ENCODE assay signal across 13 mouse cellular contexts in the genomic region with DNA sequence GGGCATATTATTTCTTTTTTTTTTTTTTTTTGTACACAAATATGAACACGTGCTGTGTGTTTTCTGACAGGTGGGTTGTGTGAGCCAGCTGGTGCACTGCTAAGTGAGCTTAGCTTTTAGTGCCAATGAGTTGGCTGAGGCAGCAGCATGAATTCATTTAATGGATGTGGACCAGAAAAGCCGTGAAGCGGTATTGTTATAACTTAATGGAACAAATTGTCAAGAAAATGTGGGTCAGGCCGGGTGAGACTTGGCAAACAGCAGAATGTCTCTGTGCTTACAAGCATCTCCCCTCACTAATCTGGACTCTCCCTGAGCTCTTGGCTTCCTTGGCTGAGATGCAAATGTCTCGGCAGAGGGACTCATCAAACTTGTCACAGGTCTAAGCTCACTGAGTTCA. TPM values are rescaled to one million over a fixed set of nuclear protein-coding genes. Genes with fewer than 3 reads are reported as not detected.
DNase-seq lines count a peak whose midpoint lies in the region; ATAC-seq lines count a peak whose summit lies in the region.
"Had no signal": no experiment of that assay in that cellular context is flagged by ENCODE, and none has a peak within 500 bp of the region (broad histone marks: within the 10 kb centered on the region; RNA-seq: fewer than 3 reads in every experiment).

No protein-coding gene starts in this region.

- DNase-seq in heart, adult 18-20 months: peak; percentile 13 to 26
- no peak for DNase-seq in heart, adult 9 months (ENCODE audit: low spot score in 2 of 2)
- peak; percentile 41 to 49 for DNase-seq in layer of hippocampus, adult 8-10 months (ENCODE audit: low spot score in 2 of 2)
- peak; percentile 33 for DNase-seq in right cerebral cortex, postnatal 25 days
- no peak for DNase-seq in liver
- DNase-seq: heart, adult 11 months; liver, postnatal 0 days had no signal

- H3K4me3 ChIP-seq in midbrain, embryonic 16.5 days (ENCODE audit: low read depth, low read length): no peak overlapping the region
- no peak overlapping the region for H3K4me3 ChIP-seq in midbrain, embryonic 13.5 days (replicated peaks)
- H3K4me3 ChIP-seq in neural tube, embryonic 15.5 days (replicated peaks): no peak overlapping the region
- H3K4me3 ChIP-seq: embryonic facial prominence, embryonic 13.5 days; left cerebral cortex, adult 2 months had no signal

- H3K4me1 ChIP-seq in midbrain, embryonic 16.5 days (ENCODE audit: control insufficient read depth, insufficient read depth, low read length): peaks cover 3% of the 10 kb centered on the region; the same call in 1 of the 2 replicates
- H3K4me1 ChIP-seq in midbrain, embryonic 13.5 days (replicated peaks): peaks cover 8% of the 10 kb centered on the region
- H3K4me1 ChIP-seq in neural tube, embryonic 15.5 days: peaks cover 24% of the 10 kb centered on the region

- H3K4me2 ChIP-seq in midbrain, embryonic 16.5 days (ENCODE audit: low read length): no peak overlapping the region
- H3K4me2 ChIP-seq in midbrain, embryonic 13.5 days (replicated peaks): no peak overlapping the region
- H3K4me2 ChIP-seq in neural tube, embryonic 15.5 days: no peak overlapping the region
- H3K4me2 ChIP-seq: embryonic facial prominence, embryonic 13.5 days had no signal

- 26% methylated on average over 5 of the region's 5 CpGs for WGBS in midbrain, embryonic 16.5 days
- WGBS in midbrain, embryonic 13.5 days: 31% methylated on average over 5 of the region's 5 CpGs
- WGBS in neural tube, embryonic 15.5 days: 28% methylated on average over 5 of the region's 5 CpGs

- H3K9me3 ChIP-seq in midbrain, embryonic 16.5 days (replicated peaks; ENCODE audit: control insufficient read depth, low read length, poor library complexity, severe bottlenecking): no peaks in the 10 kb centered on the region
- no peaks in the 10 kb centered on the region for H3K9me3 ChIP-seq in midbrain, embryonic 13.5 days
- no peaks in the 10 kb centered on the region for H3K9me3 ChIP-seq in neural tube, embryonic 15.5 days (replicated peaks)
- H3K9me3 ChIP-seq: embryonic facial prominence, embryonic 13.5 days had no signal

- 0 out of 2 replicates have a peak, but pooled peaks have one; percentile 25 for ATAC-seq in midbrain, embryonic 16.5 days
- ATAC-seq in midbrain, embryonic 13.5 days: no peak
- ATAC-seq in neural tube, embryonic 15.5 days (ENCODE audit: low FRiP score): no peak
- ATAC-seq: intestine, embryonic 16.5 days; liver, postnatal 0 days had no signal

- H3K9ac ChIP-seq in midbrain, embryonic 16.5 days (ENCODE audit: low read depth, low read length): no peak overlapping the region
- no peak overlapping the region for H3K9ac ChIP-seq in midbrain, embryonic 13.5 days (replicated peaks)
- H3K9ac ChIP-seq in neural tube, embryonic 15.5 days (replicated peaks): no peak overlapping the region
- H3K9ac ChIP-seq: embryonic facial prominence, embryonic 13.5 days; liver, postnatal 0 days had no signal

- no peaks in the 10 kb centered on the region for H3K27me3 ChIP-seq in midbrain, embryonic 16.5 days (ENCODE audit: control insufficient read depth, insufficient read depth, low read depth, low read length)
- H3K27me3 ChIP-seq in midbrain, embryonic 13.5 days: no peaks in the 10 kb centered on the region
- 0 out of 2 replicates have a peak, but pooled peaks cover 2% of the 10 kb centered on the region for H3K27me3 ChIP-seq in neural tube, embryonic 15.5 days (replicated peaks)
- H3K27me3 ChIP-seq: embryonic facial prominence, embryonic 13.5 days had no signal

- H3K36me3 ChIP-seq in midbrain, embryonic 16.5 days (ENCODE audit: control insufficient read depth, insufficient read depth, low read length): no peaks in the 10 kb centered on the region
- H3K36me3 ChIP-seq in midbrain, embryonic 13.5 days: no peaks in the 10 kb centered on the region
- H3K36me3 ChIP-seq in neural tube, embryonic 15.5 days: no peaks in the 10 kb centered on the region
- H3K36me3 ChIP-seq: embryonic facial prominence, embryonic 13.5 days had no signal

- no peak overlapping the region for H3K27ac ChIP-seq in midbrain, embryonic 16.5 days (ENCODE audit: low read length)
- H3K27ac ChIP-seq in midbrain, embryonic 13.5 days: no peak overlapping the region
- H3K27ac ChIP-seq in neural tube, embryonic 15.5 days (replicated peaks): no peak overlapping the region
- H3K27ac ChIP-seq: embryonic facial prominence, embryonic 13.5 days; left cerebral cortex, adult 2 months had no signal

RNA-seq across cellular contexts. Expression of gene Trub1, which starts 7.7 kb away (rescaled TPM):
- total RNA-seq in heart, adult 18-20 months (2021): 1 to 10 TPM; 3.9 to 5.9 TPM
- polyA plus RNA-seq in midbrain, embryonic 16.5 days (2015; fragmentation: Nextera tagmentation; extraction: Ambion mirVana): 15.5 and 17.3 TPM in 2 replicates
- 14.2 and 15.1 TPM in 2 replicates for polyA plus RNA-seq in midbrain, embryonic 13.5 days (2015; fragmentation: Nextera tagmentation; extraction: Ambion mirVana)
- 10 to 100 TPM; 17.3 to 18.5 (median 17.9) TPM for total RNA-seq in layer of hippocampus, adult 8-10 months (2022)
- polyA plus RNA-seq in neural tube, embryonic 15.5 days (2015; fragmentation: Nextera tagmentation; extraction: Ambion mirVana): 14.9 and 17.8 TPM in 2 replicates

Comparison
In these comparisons a context has a peak if more than half of its experiments do, and no peak if none do; other contexts are left out.
1. DNase-seq: peak in heart, adult 18-20 months (2 of 2), layer of hippocampus, adult 8-10 months (2 of 2) and right cerebral cortex, postnatal 25 days (single experiment); none in heart, adult 9 months (0 of 2) and liver (single experiment).